Mouse (Mus musculus) heart, postnatal 10 days (tissue): ENCODE data around the gene Xpo1. TPM values are rescaled to one million over a fixed set of nuclear protein-coding genes. Genes with fewer than 3 reads are reported as not detected.
A peak's percentile ranks its signal among the peaks of the same experiment; 100 is the strongest.

ENCODE experiments used
- DNase-seq, 2 experiments: peaks; one replicate each; pipeline ENCODE4 v3.0.0; 2021
- intact Hi-C: fragments of 180-260 bp; cut with DNase I; formaldehyde crosslinking; loops from one replicate; pipeline ENCODE4 v1.15.1; 2025
- total RNA-seq, 2 experiments: library from RNA; stranded (reverse); gene quantifications; 2 replicates each; pipeline ENCODE4 v1.2.3; 2021

Xpo1 gene
- 10 to 100 TPM; 45.1 to 62.0 TPM for total RNA-seq

- peak; percentile 100 for DNase-seq
- intact Hi-C loops: loop anchor here (1.0 to 5.0 kb wide), 6 partner anchors 43 to 623 kb away; partner anchors contain the start of genes Cct4 and Fam161a
Observed at GRCm38 (mm10) chr11:23255427-23256193, at the start of gene Xpo1. Gene Xpo1, plus strand, starts transcription at chr11:23256041.

- intact Hi-C loops: loop anchor here (5.0 kb wide), 2 partner anchors 48 to 57 kb away; partner anchors contain the start of gene Xpo1
- no peak for DNase-seq
Observed at GRCm38 (mm10) chr11:23209717-23210116, 46.1 kb upstream of the Xpo1 start.

GRCm38 (mm10) chr11:23210590-23211510 is 45.0 kb upstream of the Xpo1 start:
- DNase-seq: peak; percentile 66 to 67
- intact Hi-C loops: loop anchor here (5.0 kb wide), 2 partner anchors 46 to 59 kb away; partner anchors contain the start of gene Xpo1

- intact Hi-C loops: no loop called here
- DNase-seq: peak; percentile 38 to 44
Observed at GRCm38 (mm10) chr11:23217430-23217829, 38.4 kb upstream of the Xpo1 start.

GRCm38 (mm10) chr11:23236015-23236414 is 19.8 kb upstream of the Xpo1 start:
- intact Hi-C loops: no loop called here
- no peak for DNase-seq

- intact Hi-C loops: no loop called here
- DNase-seq: no peak
Observed at GRCm38 (mm10) chr11:23253931-23254330, 1.9 kb upstream of the Xpo1 start.

- no peak for DNase-seq
Observed at GRCm38 (mm10) chr11:23254548-23254947, 1.3 kb upstream of the Xpo1 start.

GRCm38 (mm10) chr11:23255053-23255426 is 801 bp upstream of the Xpo1 start:
- intact Hi-C loops: loop anchor here (5.0 kb wide), 5 partner anchors 43 to 623 kb away; partner anchors contain the start of gene Fam161a
- no peak for DNase-seq

More at GRCm38 (mm10) chr11:23254548-23254947, 1.3 kb upstream of the Xpo1 start:
- intact Hi-C loops: no loop called here

GRCm38 (mm10) chr11:23256194-23256802 is 457 bp downstream of the Xpo1 start:
- intact Hi-C loops: loop anchor here (1.0 to 5.0 kb wide), 6 partner anchors 44 to 624 kb away; partner anchors contain the start of genes Cct4 and Fam161a
- no peak for DNase-seq

GRCm38 (mm10) chr11:23256803-23257704 is 1.2 kb downstream of the Xpo1 start:
- DNase-seq: peak; percentile 87 to 88
- intact Hi-C loops: loop anchor here (1.0 to 5.0 kb wide), 6 partner anchors 45 to 625 kb away; partner anchors contain the start of genes Cct4 and Fam161a

GRCm38 (mm10) chr11:23259073-23259472 is 3.2 kb downstream of the Xpo1 start:
- intact Hi-C loops: loop anchor here (5.0 kb wide), 5 partner anchors 47 to 627 kb away; partner anchors contain the start of gene Fam161a
- DNase-seq: no peak

GRCm38 (mm10) chr11:23259481-23259880 is 3.6 kb downstream of the Xpo1 start:
- intact Hi-C loops: loop anchor here (5.0 kb wide), 5 partner anchors 47 to 627 kb away; partner anchors contain the start of gene Fam161a
- DNase-seq: no peak

GRCm38 (mm10) chr11:23260186-23260585 is 4.3 kb downstream of the Xpo1 start:
- no peak for DNase-seq
- intact Hi-C loops: loop anchor here (5.0 kb wide), 1 partner anchor 37 kb away; no protein-coding TSS in a partner anchor

- intact Hi-C loops: loop anchor here (5.0 kb wide), 1 partner anchor 36 kb away; no protein-coding TSS in a partner anchor
- no peak for DNase-seq
Observed at GRCm38 (mm10) chr11:23261490-23261889, 5.6 kb downstream of the Xpo1 start.

- intact Hi-C loops: loop anchor here (5.0 kb wide), 1 partner anchor 32 kb away; no protein-coding TSS in a partner anchor
- DNase-seq: no peak
Observed at GRCm38 (mm10) chr11:23264949-23265348, 9.1 kb downstream of the Xpo1 start.

GRCm38 (mm10) chr11:23271770-23272724 is 16.2 kb downstream of the Xpo1 start:
- peak; percentile 49 to 73 for DNase-seq
- intact Hi-C loops: loop anchor here (1.0 to 5.0 kb wide), 4 partner anchors 123 to 640 kb away; partner anchors contain the start of gene Fam161a

- DNase-seq: no peak
- intact Hi-C loops: no loop called here
Observed at GRCm38 (mm10) chr11:23275780-23276179, 19.9 kb downstream of the Xpo1 start.

GRCm38 (mm10) chr11:23284469-23284868 is 28.6 kb downstream of the Xpo1 start:
- no peak for DNase-seq
- intact Hi-C loops: no loop called here
